Mouse (Mus musculus): ENCODE results near the gene Trim61. TPM values are rescaled to one million over a fixed set of nuclear protein-coding genes. Genes with fewer than 3 reads are reported as not detected.

The Trim61 gene
- polyA plus RNA-seq, 1 experiment from 2014 or later: 0.07 TPM

Other genes starting within 250 kb of the Trim61 start
- 7.0 and 8.5 TPM in 2 replicates for gene Klhl2, start 168.5 kb downstream of the Trim61 start, polyA plus RNA-seq (2016; fragmentation: Nextera tagmentation; extraction: Ambion mirVana)
- gene Tmem192, start 71.3 kb downstream of the Trim61 start, polyA plus RNA-seq (2016; fragmentation: Nextera tagmentation; extraction: Ambion mirVana): 18.0 and 19.7 TPM in 2 replicates
- not detected in 2 replicates for gene Trim75, start 30.7 kb downstream of the Trim61 start, polyA plus RNA-seq (2016; fragmentation: Nextera tagmentation; extraction: Ambion mirVana)
- not detected in 2 replicates for gene Trim60, start 61 bp upstream of the Trim61 start, polyA plus RNA-seq (2016; fragmentation: Nextera tagmentation; extraction: Ambion mirVana)
- 2.7 and 3.1 TPM in 2 replicates for gene Apela, start 18.8 kb upstream of the Trim61 start, polyA plus RNA-seq (2016; fragmentation: Nextera tagmentation; extraction: Ambion mirVana)
- gene Gm10663, start 56.5 kb upstream of the Trim61 start, polyA plus RNA-seq (2016; fragmentation: Nextera tagmentation; extraction: Ambion mirVana): not detected in 2 replicates
- gene BC030870, start 111.0 kb upstream of the Trim61 start, polyA plus RNA-seq (2016; fragmentation: Nextera tagmentation; extraction: Ambion mirVana): not detected in 2 replicates

All from forebrain, embryonic 10.5 days (tissue).